Mouse (Mus musculus) neural tube, embryonic 10.5 days (tissue): ENCODE measurements around the gene Gadl1.

Experiments
- DNase-seq: peaks from one replicate; pipeline ENCODE4 v3.0.0-alpha.2; 2017; ENCODE audit warnings: low spot score; ENCODE audit errors: extremely low spot score

Gene Gadl1

GRCm38 (mm10) chr9:115936350-115936749 lies 27.1 kb downstream of the Gadl1 start:
- no peak for DNase-seq

DNA sequence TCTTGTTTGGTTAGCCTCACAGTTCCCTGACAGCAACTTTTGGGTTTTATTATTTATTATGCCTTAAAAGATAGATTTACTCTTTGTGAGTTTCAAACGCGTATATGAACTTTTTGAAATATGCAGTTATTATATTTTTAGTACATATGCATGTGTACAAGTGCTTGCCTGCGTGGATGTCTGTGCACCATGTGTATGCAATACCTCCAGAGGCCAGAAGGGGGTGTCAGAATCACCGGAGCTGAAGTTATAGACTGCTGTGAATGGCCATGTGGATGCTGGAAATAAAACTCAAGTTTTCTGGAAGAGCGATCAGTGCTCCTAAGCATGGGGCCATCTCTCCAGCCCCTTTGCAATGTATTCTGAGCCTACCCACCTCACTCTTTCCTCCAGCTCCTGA lies 28.7 kb downstream of the Gadl1 start:
- DNase-seq, result no peak

DNA sequence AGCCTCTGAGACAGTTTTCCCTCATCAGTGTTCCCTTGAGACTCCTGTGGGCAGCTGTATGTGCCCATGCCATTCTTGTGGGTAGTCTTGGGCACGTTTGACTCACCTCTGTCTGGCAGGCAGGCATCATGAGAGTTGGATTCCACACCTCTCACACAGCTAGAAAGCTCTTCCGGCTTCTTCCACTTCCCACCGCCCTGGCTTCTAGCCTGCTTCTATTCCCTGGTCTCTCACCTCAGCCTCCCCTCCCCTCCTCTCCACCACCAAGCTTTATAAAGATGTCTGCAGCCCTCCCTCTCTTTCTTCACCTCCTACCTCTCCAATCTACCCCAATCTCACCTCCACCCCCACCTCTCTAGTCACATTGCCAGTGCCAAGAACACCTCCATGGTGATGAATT lies 30.2 kb downstream of the Gadl1 start:
- DNase-seq, result no peak

- DNase-seq, result no peak
Observed at GRCm38 (mm10) chr9:115941171-115941570, 31.9 kb downstream of the Gadl1 start.

- DNase-seq, result no peak
Observed at GRCm38 (mm10) chr9:115942486-115942885, 33.2 kb downstream of the Gadl1 start.

DNA sequence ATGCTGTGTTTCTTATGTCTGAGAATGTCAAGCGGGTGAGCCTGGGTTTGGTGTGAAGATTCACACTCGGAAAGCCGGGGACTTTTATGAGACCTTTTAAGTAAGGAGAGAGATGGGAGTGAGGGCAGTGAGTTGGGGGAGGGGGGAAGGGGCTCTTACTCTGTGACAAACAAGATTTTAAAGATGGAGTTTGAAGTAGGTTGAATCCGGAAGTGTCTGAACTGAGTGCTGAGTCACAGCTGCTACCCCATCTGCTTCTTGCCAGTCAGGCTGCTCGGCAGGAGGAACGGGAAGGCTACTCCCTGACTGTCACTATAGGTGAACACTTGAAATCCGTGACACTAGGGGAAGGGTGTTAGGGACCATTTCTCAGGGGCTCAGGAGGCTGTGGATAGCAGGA lies 33.7 kb downstream of the Gadl1 start:
- peak; percentile 30 for DNase-seq

DNA sequence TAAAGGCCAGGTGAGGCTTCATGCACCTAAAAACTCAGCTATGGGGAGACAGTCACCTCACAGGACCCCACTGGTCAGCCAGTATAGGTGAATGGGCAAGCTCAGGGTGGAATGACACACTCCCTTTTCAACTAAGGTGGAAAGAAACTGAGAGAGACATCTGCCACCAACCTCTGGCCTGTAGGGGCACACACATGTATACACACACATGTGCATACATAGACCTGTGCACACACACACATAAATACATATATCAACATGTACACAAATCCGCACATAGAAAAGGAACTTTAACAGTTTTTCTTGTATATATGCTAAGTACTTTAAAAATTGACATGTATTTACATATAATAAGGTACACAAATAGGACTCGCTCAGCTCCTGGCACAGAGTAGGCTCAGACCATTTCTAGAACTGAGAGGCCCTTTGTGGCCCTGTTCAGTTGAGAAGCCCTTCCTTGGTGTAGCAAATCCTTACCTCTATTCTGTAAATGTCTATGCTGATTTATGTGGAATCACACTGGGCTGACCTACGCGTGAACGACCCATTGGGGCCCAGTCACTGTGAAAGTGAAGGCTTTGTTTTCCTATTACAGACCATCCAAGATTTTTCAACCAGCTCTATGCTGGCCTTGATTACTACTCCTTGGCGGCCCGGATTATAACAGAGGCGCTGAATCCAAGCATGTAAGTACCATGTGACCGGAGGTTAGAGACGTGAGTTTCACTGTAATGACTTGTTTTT lies 34.5 kb downstream of the Gadl1 start:
- no peak for DNase-seq

GRCm38 (mm10) chr9:115965056-115965455 lies 55.8 kb downstream of the Gadl1 start:
- no peak for DNase-seq

DNA sequence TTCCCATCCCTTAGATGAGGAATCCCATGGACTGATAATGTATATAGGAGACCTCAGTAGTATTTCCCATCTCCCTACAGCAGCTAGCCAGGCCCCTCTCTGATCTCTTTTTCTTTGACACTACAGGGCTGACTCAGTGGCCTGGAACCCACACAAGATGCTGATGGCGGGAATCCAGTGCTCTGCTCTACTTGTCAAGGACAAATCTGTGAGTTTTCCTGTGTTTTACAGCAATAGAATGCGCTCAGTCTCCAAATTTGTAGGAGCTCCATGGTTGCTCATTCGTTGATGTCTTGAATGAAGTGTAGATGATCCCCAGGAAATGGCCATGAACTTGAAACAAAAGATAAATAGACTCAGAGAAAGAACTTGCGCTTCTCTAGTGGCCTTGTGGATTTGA lies 56.9 kb downstream of the Gadl1 start:
- no peak for DNase-seq

- DNase-seq, result no peak
Observed at GRCm38 (mm10) chr9:115966746-115967145, 57.5 kb downstream of the Gadl1 start.

DNA sequence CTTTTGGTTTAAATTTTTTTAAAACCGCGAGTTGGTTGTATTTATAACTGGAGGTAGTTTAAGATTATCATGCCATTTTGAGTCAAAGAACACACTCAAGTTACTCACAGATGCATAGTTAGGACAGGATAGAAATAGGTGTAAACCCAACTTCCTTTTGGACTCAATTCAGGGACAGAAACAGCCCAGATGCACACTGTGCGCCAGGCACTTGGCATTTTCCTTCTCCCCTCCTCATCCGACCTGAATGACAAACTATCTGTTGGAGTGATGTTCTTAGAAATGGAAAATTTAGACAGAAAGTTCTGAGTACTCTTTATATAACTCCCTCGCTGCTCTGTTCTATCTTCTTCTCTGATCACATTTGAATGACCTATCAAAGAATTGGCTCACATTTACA lies 58.4 kb downstream of the Gadl1 start:
- no peak for DNase-seq

DNA sequence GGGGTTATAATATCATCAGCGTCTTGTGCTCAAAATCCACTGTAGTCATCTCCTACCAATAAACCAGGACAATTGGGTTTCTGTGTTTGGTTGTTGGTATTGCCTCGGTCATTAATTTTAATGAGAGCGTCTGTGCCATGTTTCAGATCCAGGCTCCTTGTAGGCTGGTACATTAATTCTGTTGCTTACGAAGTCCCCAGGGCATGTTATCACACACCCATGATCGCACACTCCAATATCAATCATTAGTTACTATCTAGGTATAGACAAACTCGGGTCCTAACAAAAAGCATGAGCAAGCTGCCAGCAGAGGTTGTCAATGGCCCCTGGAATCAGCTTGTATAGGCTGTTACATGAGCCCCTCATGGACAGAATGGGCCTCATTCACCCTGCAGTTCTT lies 67.6 kb downstream of the Gadl1 start:
- DNase-seq, result no peak

- DNase-seq, result no peak
Observed at GRCm38 (mm10) chr9:115977598-115978240, 68.5 kb downstream of the Gadl1 start.

DNA sequence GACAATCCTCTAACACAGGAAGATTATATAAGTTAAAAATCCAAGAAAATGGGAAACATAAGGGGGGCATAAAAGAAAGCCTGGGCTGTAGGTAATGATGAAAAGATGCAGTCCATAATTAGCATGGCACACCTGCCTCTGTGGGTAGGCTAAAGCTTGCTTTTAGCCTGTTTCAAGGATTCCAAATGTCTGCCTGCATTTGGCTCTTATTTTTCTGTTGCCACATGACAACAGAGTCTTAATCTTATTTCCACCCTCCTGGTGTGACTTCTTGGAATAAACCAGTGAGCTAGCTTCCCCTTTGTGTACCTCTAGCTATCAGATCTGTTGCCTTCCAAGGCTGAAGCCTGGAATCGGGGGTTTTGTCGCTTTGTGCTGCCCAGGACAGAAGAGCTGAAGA lies 69.2 kb downstream of the Gadl1 start:
- DNase-seq, result no peak

DNA sequence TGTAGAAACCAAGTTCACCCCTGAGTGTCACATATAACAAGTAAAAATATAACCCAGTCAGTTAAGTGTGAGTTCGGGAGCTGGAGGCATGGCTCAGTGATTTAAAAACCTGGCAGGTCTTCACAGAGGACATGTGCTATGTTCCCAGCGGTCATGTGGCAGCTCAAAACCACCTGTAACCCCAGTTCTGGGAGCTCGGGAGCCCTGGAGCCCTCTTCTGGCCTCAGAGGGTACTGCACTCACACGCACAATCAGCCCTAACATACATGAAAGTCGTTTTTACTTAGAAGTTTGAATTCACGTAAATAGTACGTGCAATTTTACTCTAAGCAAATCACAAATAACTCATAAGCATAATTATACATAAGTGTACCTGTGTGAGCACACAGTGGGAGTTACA lies 81.4 kb downstream of the Gadl1 start:
- no peak for DNase-seq

GRCm38 (mm10) chr9:115994772-115995171 lies 85.5 kb downstream of the Gadl1 start:
- no peak for DNase-seq

- no peak for DNase-seq
Observed at GRCm38 (mm10) chr9:115995856-115996560, 86.8 kb downstream of the Gadl1 start.

DNA sequence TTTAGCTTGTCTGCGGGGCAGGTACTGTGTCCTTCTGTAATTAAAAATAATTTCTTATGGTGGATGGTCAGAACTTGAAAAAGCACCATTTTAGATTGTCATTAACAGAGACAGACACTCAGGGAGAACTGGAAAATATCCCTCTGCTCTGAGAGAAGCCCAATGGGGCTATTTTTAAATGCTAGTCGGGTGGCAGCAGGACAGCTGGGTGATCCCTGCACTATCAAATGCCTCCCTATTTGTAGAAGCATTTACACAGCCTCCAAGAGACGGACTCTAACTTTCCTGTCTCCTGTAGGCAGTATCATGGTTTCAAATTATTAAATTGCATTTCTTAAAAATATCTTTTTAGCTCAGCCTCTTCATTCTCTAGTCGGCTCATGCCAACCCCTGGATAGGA lies 89.1 kb downstream of the Gadl1 start:
- DNase-seq, result no peak

DNA sequence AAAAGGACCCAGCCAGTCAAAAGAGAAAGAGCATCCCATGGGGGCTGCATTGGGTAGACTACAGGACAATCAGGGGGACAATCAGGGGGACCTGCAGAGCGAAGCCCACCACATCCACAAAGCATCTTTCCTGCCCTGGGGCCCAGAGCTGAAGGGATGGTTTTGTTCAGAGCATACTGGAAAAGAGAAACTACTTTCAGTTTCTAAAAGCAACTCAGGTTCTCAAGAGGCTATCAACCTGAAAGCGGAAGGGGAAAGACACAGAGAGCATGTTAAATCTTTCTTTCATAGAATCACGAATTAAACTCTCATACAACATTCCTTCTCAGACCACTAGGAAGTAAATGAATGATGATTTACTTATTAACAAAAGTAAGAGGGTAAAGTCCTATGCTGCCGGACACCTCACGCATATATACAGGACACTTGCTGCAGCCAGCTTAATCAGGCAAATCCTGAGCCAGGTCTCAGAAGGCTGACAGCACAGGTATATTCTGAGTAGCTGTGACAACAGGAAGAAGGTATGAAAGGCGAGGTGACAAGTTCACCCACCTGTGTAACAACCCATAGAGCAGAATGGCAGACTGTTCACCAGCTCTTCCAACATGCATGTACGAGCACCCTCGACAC lies 90.2 kb downstream of the Gadl1 start:
- DNase-seq, result no peak

DNA sequence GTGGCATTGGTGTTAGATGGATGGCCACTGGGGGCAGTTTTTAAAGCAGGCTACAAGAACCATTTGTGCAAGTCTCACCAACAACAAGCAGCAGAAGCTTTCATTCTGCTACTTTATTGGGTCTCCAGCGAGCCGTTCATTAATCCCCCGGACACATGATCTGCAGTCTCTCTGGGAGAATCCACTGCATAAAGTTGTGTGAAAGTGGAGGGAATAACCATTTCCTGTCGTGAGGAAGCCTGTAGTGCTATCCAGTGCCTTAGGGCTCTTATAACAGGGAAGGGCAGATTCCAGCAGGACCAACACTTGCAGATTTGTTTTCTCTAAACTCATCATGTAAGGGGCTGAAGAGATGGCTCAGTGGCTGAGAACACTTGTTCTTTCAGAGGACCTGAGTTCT lies 104.7 kb downstream of the Gadl1 start:
- no peak for DNase-seq

- no peak for DNase-seq
Observed at GRCm38 (mm10) chr9:116016221-116016620, 107.0 kb downstream of the Gadl1 start.

- no peak for DNase-seq
Observed at GRCm38 (mm10) chr9:116017091-116017490, 107.8 kb downstream of the Gadl1 start.
